Mouse (Mus musculus): ENCODE measurements around the gene Ankdd1b. TPM values are rescaled to one million over a fixed set of nuclear protein-coding genes. Genes with fewer than 3 reads are reported as not detected.

Gene Ankdd1b
- polyA plus RNA-seq (2014; fragmentation: Nextera tagmentation; extraction: Ambion mirVana): not detected in 2 replicates

DNA sequence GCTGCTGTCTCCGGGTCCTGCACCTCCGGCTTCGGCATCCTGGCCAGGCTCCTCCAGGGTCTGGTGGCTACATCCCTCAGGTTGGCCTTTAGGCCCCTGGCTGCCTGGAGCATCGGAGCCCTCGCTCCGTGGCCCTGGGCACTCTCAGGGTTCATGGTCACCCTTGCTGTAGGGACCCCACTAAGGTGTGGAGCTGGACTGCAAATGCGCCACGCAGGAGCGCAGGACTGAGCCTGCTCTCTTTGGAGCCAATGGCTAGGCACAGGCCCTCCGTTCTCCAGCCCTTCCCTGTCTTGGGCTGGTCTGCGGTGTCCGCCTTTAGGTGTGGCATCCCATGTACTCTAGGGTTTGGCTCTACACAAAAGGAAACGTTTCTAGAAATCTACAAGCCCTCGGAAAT, at the start of gene Ankdd1b:
TSS of gene Ankdd1b (minus strand) at position 242 of the 400 bp plus-strand sequence.
- H3K4me1 ChIP-seq (ENCODE audit: control insufficient read depth, insufficient read depth, low read length): no peaks in the 10 kb centered on the region
- no peak within 1 kb of the TSS for H3K4me2 ChIP-seq (ENCODE audit: low read depth, low read length)
- no peak within 1 kb of the TSS for H3K27ac ChIP-seq (ENCODE audit: low read depth, low read length)
- 92% methylated on average over 14 of the region's 14 CpGs for WGBS
- no peak within 1 kb of the TSS for H3K9ac ChIP-seq (replicated peaks; ENCODE audit: low read depth, low read length)
- ATAC-seq (ENCODE audit: low read depth): no peak
- no peaks in the 10 kb centered on the region for H3K9me3 ChIP-seq (ENCODE audit: control insufficient read depth, low read length)
- no peaks in the 10 kb centered on the region for H3K36me3 ChIP-seq (ENCODE audit: control insufficient read depth, insufficient read depth, low read length)
- H3K27me3 ChIP-seq (ENCODE audit: control insufficient read depth, insufficient read depth, low read length): no peaks in the 10 kb centered on the region
- H3K4me3 ChIP-seq (ENCODE audit: low read depth, low read length): no peak within 1 kb of the TSS

DNA sequence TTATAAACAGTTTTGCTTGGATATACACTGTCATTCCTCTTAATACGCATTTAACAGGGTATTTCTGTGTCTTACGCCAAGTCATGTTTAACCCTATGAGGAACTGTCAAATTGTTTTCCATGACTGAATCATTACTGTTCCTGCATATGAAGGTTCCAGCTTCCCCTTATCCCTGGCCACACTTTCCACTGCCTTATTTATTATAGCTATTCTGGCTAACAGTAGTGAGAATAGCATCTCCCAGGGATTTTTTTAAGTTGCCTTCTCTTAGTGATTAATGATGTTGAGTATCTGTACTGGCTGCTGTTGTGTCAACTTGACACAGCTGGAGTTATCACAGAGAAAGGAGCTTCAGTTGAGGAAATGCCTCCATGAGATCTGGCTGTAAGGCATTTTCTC, 46.3 kb upstream of the Ankdd1b start:
- H3K4me1 ChIP-seq (ENCODE audit: control insufficient read depth, insufficient read depth, low read length): no peaks in the 10 kb centered on the region
- no peak for ATAC-seq (ENCODE audit: low read depth)
- no peak overlapping the region for H3K4me2 ChIP-seq (ENCODE audit: low read depth, low read length)
- no peaks in the 10 kb centered on the region for H3K36me3 ChIP-seq (ENCODE audit: control insufficient read depth, insufficient read depth, low read length)
- no peak overlapping the region for H3K27ac ChIP-seq (ENCODE audit: low read depth, low read length)
- H3K9ac ChIP-seq (replicated peaks; ENCODE audit: low read depth, low read length): no peak overlapping the region
- no peaks in the 10 kb centered on the region for H3K9me3 ChIP-seq (ENCODE audit: control insufficient read depth, low read length)
- H3K27me3 ChIP-seq (ENCODE audit: control insufficient read depth, insufficient read depth, low read length): no peaks in the 10 kb centered on the region
- no peak overlapping the region for H3K4me3 ChIP-seq (ENCODE audit: low read depth, low read length)
- 93% methylated on average over 2 of the region's 2 CpGs for WGBS

DNA sequence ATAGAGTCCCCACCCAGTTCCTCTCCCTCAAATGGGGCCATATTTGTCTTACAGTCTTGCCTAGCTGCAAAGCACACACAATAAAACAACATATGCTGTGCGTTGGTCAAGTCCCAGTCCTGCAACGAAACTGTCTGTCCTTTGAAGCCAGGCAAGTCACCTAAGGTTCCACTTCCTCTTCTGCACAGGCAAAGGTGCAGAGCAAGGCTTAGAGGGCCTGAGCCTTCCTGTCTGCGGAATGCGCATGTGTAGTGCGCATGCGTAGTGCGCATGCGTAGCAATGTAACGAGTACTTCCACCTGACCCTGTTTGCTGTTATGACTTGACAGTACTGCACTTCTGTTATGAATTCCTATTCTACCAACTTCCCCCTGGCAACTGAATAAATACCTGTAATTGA, 45.3 kb upstream of the Ankdd1b start:
- no peak for ATAC-seq (ENCODE audit: low read depth)
- Histone ChIP-seq H3K4me3 (ENCODE audit: low read depth, low read length) (no peak overlapping the region), H3K9me3 (ENCODE audit: control insufficient read depth, low read length) (no peaks in the 10 kb centered on the region), H3K36me3 (ENCODE audit: control insufficient read depth, insufficient read depth, low read length) (no peaks in the 10 kb centered on the region), H3K4me2 (ENCODE audit: low read depth, low read length) (no peak overlapping the region), H3K4me1 (ENCODE audit: control insufficient read depth, insufficient read depth, low read length) (no peaks in the 10 kb centered on the region), H3K27ac (ENCODE audit: low read depth, low read length) (no peak overlapping the region), H3K27me3 (ENCODE audit: control insufficient read depth, insufficient read depth, low read length) (no peaks in the 10 kb centered on the region), H3K9ac (replicated peaks; ENCODE audit: low read depth, low read length) (no peak overlapping the region)
- 97% methylated on average over 9 of the region's 9 CpGs for WGBS

DNA sequence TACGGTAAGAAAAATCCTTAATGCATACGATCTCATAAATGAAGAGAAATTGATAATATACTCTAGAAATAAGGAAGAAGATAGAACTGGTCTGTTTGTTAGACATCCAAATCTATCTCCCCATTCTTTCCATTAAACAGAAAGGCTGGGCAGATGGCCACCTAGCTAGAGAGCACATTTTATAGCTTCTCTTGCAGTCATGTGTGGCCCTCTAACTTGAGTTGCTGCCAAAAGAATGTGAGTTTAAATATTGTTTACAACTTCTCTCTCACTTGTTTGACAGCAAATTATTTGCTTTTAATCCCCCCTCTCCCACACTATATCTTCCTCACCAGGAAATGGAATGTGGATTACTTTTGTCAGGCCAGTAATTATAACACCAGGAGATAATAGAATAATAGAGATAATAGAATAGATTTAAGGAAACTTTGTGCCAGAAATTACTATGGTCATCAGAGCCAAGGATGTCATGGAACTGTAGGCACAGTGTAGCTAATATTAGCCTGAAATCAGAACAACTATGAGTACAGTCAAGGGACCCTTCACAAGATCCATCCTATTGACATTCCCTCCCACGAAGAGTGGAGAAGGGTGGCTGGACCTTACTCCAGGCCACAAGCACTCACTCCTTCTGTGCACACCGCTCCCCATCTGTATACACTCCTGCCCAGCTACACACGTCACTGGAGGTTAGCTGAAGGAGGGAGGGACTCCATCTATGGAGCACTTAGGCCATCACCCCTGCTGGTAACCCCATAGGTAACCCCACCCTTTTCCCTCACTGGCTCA, 43.4 kb upstream of the Ankdd1b start:
- Histone ChIP-seq H3K36me3 (ENCODE audit: control insufficient read depth, insufficient read depth, low read length) (no peaks in the 10 kb centered on the region), H3K4me3 (ENCODE audit: low read depth, low read length) (no peak overlapping the region), H3K27ac (ENCODE audit: low read depth, low read length) (no peak overlapping the region), H3K9ac (replicated peaks; ENCODE audit: low read depth, low read length) (no peak overlapping the region), H3K9me3 (ENCODE audit: control insufficient read depth, low read length) (no peaks in the 10 kb centered on the region), H3K4me1 (ENCODE audit: control insufficient read depth, insufficient read depth, low read length) (no peaks in the 10 kb centered on the region), H3K4me2 (ENCODE audit: low read depth, low read length) (no peak overlapping the region), H3K27me3 (ENCODE audit: control insufficient read depth, insufficient read depth, low read length) (no peaks in the 10 kb centered on the region)
- WGBS: 86% methylated on average over 5 of the region's 5 CpGs
- no peak for ATAC-seq (ENCODE audit: low read depth)

DNA sequence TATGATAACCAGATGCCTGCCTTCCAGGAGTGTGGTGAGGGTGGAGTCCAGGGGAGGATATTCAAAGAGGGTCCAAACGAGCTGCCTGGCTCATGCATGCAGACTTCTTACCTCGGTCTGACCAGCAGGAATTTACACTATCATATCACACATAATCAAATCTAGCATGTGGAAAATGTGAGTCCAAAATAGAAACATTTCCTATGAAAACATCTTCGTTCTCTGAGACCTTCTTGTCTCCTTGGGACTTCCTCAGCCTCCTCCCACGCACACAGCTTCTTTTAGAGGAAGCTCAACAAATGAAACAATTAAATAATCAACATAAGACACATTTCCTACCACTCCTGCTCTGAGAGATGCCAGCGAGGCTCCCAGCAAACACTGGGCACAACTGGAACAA, 40.9 kb upstream of the Ankdd1b start:
- Histone ChIP-seq H3K36me3 (ENCODE audit: control insufficient read depth, insufficient read depth, low read length) (no peaks in the 10 kb centered on the region), H3K9me3 (ENCODE audit: control insufficient read depth, low read length) (no peaks in the 10 kb centered on the region), H3K27me3 (ENCODE audit: control insufficient read depth, insufficient read depth, low read length) (no peaks in the 10 kb centered on the region), H3K4me2 (ENCODE audit: low read depth, low read length) (no peak overlapping the region), H3K27ac (ENCODE audit: low read depth, low read length) (no peak overlapping the region), H3K4me1 (ENCODE audit: control insufficient read depth, insufficient read depth, low read length) (no peaks in the 10 kb centered on the region), H3K9ac (replicated peaks; ENCODE audit: low read depth, low read length) (no peak overlapping the region), H3K4me3 (ENCODE audit: low read depth, low read length) (no peak overlapping the region)
- WGBS: 74% methylated on average over 5 of the region's 5 CpGs
- ATAC-seq (ENCODE audit: low read depth): no peak

DNA sequence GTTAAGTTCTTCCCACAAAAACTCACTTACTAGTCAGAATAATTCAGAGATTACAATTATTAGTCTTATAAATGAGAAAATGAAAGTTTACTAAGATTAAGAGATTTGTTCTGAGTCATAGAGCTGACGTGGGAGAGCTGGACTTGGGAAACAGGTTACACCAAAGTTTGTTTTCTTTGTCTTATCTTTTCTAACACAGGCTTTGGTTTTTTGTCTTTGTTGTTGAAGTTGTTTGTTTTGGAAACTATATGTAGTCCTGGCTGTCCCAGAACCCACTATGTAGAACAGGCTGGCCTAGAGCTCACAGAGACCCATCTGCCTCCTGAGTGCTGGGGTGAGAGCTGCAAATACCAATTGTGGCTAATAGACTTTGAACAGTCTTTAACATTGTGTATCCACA, 40.3 kb upstream of the Ankdd1b start:
- Histone ChIP-seq H3K4me2 (ENCODE audit: low read depth, low read length) (no peak overlapping the region), H3K27me3 (ENCODE audit: control insufficient read depth, insufficient read depth, low read length) (no peaks in the 10 kb centered on the region), H3K4me3 (ENCODE audit: low read depth, low read length) (no peak overlapping the region), H3K9me3 (ENCODE audit: control insufficient read depth, low read length) (no peaks in the 10 kb centered on the region), H3K27ac (ENCODE audit: low read depth, low read length) (no peak overlapping the region), H3K4me1 (ENCODE audit: control insufficient read depth, insufficient read depth, low read length) (no peaks in the 10 kb centered on the region), H3K36me3 (ENCODE audit: control insufficient read depth, insufficient read depth, low read length) (no peaks in the 10 kb centered on the region), H3K9ac (replicated peaks; ENCODE audit: low read depth, low read length) (no peak overlapping the region)
- no peak for ATAC-seq (ENCODE audit: low read depth)
- 90% methylated on average over 1 of the region's 1 CpGs for WGBS

DNA sequence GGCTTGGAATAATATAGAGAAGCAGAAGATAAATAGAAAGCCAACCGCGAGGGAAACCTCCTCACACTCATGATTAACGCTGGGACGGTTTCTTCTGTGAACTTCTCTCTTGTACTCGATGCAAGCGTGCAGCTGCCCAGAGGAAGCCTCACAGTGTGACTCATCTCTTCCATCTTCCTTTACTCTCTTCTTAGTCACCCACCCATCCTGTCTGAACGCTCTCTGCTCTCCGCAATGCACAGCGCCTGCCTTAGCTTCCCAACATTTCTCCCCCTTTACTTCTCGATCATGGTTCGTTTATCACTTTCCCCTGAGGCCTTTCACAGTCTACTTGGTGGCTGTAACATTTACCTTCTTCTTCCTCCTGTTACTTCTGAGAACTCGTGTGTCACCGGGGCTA, 39.6 kb upstream of the Ankdd1b start:
- Histone ChIP-seq H3K27ac (ENCODE audit: low read depth, low read length) (no peak overlapping the region), H3K4me2 (ENCODE audit: low read depth, low read length) (no peak overlapping the region), H3K9ac (replicated peaks; ENCODE audit: low read depth, low read length) (no peak overlapping the region), H3K9me3 (ENCODE audit: control insufficient read depth, low read length) (no peaks in the 10 kb centered on the region), H3K36me3 (ENCODE audit: control insufficient read depth, insufficient read depth, low read length) (no peaks in the 10 kb centered on the region), H3K27me3 (ENCODE audit: control insufficient read depth, insufficient read depth, low read length) (no peaks in the 10 kb centered on the region), H3K4me1 (ENCODE audit: control insufficient read depth, insufficient read depth, low read length) (no peaks in the 10 kb centered on the region), H3K4me3 (ENCODE audit: low read depth, low read length) (no peak overlapping the region)
- WGBS: 82% methylated on average over 13 of the region's 13 CpGs
- ATAC-seq (ENCODE audit: low read depth): no peak

DNA sequence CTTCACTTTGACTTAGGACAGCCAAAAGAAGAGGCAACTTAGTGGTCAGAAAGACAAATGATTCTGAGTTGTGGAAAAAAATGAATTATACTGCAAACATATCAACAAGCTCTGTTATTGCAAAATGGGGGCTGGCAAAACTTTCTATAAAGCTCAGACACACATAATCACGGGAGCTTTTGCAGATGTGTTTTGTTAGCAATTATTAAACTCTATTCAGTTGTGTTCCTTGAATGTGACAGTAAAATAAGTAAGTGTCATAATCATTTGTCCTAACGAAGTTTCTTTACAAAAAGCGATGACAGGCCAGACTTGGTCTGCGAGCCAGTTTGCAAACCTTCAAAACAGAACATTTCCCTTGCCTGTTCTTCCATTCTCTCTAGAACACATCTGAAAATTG, 36.5 kb upstream of the Ankdd1b start:
- WGBS: 94% methylated on average over 4 of the region's 4 CpGs

DNA sequence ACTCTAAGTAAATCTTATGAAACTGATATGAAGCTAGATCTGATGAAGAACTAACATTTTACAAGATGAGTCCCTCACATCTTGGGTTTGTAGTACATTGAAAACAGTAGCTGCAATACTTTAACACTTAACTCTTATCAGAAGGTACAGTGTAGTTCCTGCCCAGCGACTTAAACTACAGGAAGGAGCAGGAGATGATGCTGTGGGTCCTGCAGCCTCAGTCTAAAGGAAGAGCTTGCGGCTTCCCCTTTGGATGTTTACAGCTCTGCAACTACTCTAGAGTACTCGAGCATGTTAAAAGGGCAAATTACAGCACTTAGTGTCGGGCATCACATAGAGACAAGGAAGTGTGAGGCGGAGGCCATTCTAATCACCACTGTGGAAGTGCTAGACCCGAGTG, 35.3 kb upstream of the Ankdd1b start:
- H3K36me3 ChIP-seq (ENCODE audit: control insufficient read depth, insufficient read depth, low read length): no peaks in the 10 kb centered on the region
- no peak overlapping the region for H3K9ac ChIP-seq (replicated peaks; ENCODE audit: low read depth, low read length)
- no peak for ATAC-seq (ENCODE audit: low read depth)
- no peak overlapping the region for H3K4me2 ChIP-seq (ENCODE audit: low read depth, low read length)
- no peaks in the 10 kb centered on the region for H3K27me3 ChIP-seq (ENCODE audit: control insufficient read depth, insufficient read depth, low read length)
- H3K4me3 ChIP-seq (ENCODE audit: low read depth, low read length): no peak overlapping the region
- no peaks in the 10 kb centered on the region for H3K4me1 ChIP-seq (ENCODE audit: control insufficient read depth, insufficient read depth, low read length)
- WGBS: 70% methylated on average over 6 of the region's 6 CpGs
- no peaks in the 10 kb centered on the region for H3K9me3 ChIP-seq (ENCODE audit: control insufficient read depth, low read length)
- no peak overlapping the region for H3K27ac ChIP-seq (ENCODE audit: low read depth, low read length)

More for the DNA sequence above, 36.5 kb upstream of the Ankdd1b start:
- no peak for ATAC-seq (ENCODE audit: low read depth)
- no peaks in the 10 kb centered on the region for H3K36me3 ChIP-seq (ENCODE audit: control insufficient read depth, insufficient read depth, low read length)
- no peak overlapping the region for H3K27ac ChIP-seq (ENCODE audit: low read depth, low read length)
- no peak overlapping the region for H3K4me3 ChIP-seq (ENCODE audit: low read depth, low read length)
- no peak overlapping the region for H3K9ac ChIP-seq (replicated peaks; ENCODE audit: low read depth, low read length)
- no peaks in the 10 kb centered on the region for H3K4me1 ChIP-seq (ENCODE audit: control insufficient read depth, insufficient read depth, low read length)
- H3K4me2 ChIP-seq (ENCODE audit: low read depth, low read length): no peak overlapping the region
- H3K27me3 ChIP-seq (ENCODE audit: control insufficient read depth, insufficient read depth, low read length): no peaks in the 10 kb centered on the region
- no peaks in the 10 kb centered on the region for H3K9me3 ChIP-seq (ENCODE audit: control insufficient read depth, low read length)

Measured in neural tube, embryonic 14.5 days (tissue).